Mouse (Mus musculus) adrenal gland, postnatal 14 days (tissue): ENCODE measurements at regions not wholly inside any gene's neighbourhood (a gene's known extent, or its start where the extent isn't known, plus 50 kb on each side); places are given as distances from the start of the nearest gene placed in this dataset.

ENCODE experiments used
- DNase-seq: peaks from one replicate; pipeline ENCODE4 v3.0.0; 2021; ENCODE audit warnings: mixed read lengths

DNA sequence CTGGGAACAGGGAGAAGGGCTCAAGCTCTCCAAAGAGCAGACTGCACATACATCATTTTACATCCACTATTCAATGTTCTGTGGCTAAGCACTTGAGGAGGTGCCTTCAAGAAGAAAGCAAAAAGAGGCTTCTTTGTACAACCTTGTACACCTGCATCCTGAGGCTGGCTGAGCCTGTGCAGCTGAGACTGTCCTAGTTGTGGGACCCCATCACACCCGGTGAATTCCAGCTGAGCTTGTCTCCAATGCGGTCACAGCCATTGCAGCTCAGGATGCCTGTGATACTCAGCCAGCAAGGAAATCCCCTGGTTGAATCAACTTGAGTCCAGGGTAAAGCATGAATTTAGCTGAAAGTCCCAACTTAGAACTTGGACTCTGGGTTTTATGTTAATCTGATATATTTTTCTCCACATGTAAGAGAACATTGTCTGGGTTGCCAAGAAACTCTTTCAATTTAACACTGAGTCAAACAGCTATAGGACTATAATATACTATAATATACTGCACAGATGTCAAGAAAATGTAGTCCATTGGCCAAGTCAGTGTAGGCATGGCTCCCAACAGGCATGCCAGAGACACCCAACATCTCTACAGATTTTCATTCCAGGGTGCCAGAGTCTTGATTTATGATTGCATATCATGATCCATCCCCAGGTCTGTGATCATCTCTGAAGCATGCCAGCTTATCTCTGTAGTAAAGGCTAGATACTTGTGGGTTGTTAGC, 599.2 kb downstream of the Pard3 start:
- DNase-seq, result no peak

DNA sequence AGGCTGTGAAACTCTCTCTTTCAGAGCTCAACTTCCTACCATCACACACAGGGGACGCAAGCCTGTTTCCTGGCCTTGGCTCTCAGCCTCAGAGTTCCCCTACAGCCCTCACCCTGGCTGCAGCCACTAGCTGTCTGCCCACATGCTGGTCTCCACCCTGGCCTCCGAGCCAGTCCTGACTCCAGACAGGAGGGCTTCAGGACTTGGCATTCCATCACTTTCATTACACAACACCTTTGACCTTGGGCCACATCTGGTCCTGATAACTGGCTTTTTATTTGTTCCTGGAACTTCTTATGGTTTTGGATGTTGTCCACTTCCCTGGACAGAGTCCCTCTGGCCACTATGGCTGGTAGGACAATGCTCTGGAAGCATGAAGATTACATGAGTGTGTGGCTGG, 602.9 kb downstream of the Pard3 start:
- peak; percentile 6 for DNase-seq

DNA sequence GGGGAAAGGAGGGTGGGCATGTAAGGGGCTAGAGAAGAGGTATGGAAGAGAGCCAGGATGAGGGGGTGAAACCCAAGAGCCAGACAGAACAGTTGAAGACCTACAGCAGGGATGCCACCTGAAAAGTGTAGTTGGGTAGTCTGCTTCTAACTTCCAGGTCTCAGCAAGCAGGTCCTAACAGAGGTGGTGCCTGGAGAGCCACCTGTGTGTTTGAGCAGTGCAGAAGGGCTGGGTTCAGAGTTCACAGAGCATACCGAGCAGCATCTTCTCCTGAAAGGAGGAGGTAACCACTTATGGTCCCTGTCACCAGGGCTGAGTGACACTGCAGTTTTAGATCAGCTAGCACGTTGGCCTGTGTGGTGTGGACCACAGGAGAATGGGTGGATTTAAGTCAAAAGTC, 605.3 kb downstream of the Pard3 start:
- no peak for DNase-seq

- no peak for DNase-seq
Observed at GRCm38 (mm10) chr8:127674063-127674462, 610.4 kb downstream of the Pard3 start.

DNA sequence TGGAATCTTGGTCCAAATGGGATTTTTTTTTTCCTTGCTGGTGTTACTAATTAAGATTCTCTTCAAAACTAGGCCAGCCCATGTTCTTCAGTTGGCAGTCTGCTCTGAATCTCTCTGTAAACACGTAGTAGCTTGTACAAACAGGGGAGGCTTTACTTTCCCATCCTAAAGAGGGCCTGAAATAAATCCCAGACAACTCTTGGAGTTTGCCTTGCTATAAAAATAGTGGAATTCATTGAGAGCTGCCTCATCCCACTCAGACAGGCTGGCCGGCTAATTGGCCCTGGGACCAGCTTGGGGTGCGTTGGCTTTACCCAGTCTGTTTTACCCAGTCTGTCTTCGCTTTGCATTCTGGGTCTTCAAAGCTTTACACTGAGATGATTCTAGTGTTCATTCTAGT, 611.7 kb downstream of the Pard3 start:
- DNase-seq, result no peak

- no peak for DNase-seq
Observed at GRCm38 (mm10) chr8:127680205-127680604, 616.5 kb downstream of the Pard3 start.

DNA sequence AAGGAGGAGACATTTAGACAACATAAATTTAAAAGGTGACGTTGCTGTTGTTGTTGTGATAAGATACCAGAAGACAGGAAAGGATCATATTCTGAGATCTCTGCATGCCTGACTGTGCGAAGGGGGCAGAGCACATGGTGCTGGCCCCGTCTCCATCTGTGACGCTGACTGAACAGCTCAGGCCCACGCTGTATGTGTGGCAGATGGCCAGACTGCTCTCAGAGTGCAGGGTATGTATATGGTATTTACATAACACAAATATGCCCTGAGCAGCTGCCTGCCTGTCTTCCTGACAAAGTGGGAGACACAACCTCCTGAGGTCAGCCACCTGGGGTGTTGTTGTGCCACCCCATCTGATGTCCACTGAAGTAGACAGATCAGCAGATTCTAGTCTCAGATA, 620.5 kb downstream of the Pard3 start:
- DNase-seq, result no peak

DNA sequence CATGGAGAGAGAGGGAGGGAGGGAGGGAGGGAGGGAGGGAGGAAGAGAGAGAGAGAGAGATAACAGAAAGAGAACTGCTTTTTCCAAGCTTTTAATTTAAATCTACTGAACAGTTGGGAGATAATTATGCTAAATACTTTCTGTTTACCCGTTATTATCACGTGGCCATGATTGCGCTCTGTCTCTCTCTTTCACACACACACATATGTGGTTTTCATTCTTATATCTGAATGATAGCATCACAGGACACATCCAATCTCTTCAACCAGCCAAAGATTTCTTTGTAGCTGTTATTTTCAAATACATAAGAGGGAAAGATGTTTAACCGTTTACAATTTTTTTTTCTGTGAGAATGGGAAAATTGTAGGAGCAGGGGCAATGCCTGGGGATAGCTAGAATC, 627.1 kb downstream of the Pard3 start:
- DNase-seq, result no peak

DNA sequence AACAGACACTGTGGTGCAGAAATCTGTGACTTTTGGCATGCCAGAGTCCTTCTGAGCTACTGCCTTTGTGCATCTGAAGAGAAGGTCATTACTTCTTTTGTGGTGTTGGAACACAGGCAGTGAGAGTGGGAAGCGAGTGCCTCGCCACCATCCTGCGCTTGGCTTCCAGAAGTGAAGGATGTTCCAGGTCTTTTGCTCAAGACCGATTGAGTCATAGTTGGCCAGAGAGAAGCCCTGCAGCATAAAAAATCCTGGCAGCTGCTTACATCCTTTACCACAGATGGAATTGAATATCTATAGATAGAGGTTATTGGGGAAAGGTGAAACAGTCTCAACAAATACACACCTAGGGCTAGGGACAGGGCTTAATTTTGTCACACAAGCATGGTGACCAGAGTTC, 634.7 kb downstream of the Pard3 start:
- peak; percentile 37 for DNase-seq

- no peak for DNase-seq
Observed at GRCm38 (mm10) chr8:127704406-127704805, 640.7 kb downstream of the Pard3 start.

GRCm38 (mm10) chr8:127706051-127706835, 642.5 kb downstream of the Pard3 start:
- DNase-seq, result no peak

GRCm38 (mm10) chr8:127709439-127709838, 645.7 kb downstream of the Pard3 start:
- DNase-seq, result no peak

GRCm38 (mm10) chr8:127715097-127715496, 643.3 kb upstream of the Nrp1 start:
- DNase-seq, result no peak

GRCm38 (mm10) chr8:127717969-127718368, 640.4 kb upstream of the Nrp1 start:
- DNase-seq, result no peak

DNA sequence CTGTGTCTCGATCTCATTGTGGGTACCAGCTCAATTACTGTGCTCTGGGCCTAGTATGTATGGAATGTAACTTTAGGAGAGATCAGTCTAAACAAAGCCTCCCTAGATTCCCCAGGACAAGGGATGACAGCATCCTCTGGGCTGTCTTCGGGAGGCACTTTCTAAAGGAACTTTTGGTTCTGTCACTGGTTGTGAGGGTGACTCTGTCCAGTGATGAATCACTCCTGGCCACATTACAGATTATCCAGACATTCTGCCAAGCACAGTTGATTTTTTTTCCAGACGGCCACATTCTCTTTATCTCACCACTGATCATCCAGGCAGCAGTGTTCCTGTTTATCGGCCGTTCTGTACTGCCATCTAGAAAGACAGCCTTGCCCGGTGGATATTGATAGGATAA, 638.5 kb upstream of the Nrp1 start:
- DNase-seq, result peak; percentile 14

DNA sequence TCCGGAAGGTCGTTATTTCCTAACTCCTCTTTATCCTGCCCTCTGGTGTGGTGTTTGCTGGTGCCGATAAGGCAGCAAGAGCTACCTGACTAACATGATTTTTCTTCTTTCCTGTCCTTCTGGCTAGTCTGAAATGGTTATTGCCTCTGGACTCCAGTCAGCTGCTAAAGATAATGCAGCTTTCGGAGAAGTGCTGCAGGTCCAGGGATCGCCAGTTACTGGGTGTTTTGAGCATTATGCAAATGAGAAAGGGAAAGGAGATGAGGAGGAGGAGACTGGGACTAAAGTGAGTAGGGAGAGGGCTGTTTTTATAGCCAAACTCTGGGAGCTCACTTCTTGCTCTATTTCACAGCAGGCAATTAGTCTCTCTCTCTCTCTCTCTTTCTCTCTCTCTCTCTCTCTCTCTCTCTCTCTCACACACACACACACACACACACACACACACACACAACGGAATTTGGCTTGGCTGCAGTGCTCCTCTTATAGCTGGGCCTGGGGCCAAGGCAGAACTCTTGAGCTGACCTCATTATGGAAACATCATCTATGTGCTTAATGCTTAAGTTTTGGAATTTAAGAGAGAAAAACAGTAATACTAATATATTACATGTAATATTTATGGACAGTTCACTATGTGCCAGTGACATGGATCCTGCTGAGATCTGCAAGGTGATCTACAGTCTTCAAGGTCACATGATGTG, 637.7 kb upstream of the Nrp1 start:
- DNase-seq, result no peak

- DNase-seq, result no peak
Observed at GRCm38 (mm10) chr8:127721624-127722023, 636.8 kb upstream of the Nrp1 start.

DNA sequence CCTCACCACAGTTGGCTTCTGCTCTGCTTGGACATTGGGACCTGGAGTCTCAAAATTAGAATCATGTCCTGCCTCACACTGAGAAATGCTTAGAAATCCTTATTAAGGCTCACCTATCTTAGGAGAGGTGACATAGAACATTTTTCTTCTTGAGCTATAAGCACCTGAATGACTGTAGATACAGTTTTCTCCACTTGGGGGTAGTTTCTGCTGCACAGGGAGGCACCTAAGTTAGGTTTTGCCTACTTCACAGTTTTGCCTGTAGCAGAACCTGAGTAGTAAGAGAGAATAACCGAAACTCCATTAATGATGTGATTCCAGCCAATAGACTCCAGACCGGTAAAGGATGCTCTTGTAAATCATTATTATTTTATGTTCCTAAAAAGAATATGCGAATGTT, 624.3 kb upstream of the Nrp1 start:
- no peak for DNase-seq

- DNase-seq, result no peak
Observed at GRCm38 (mm10) chr8:127742236-127742635, 616.2 kb upstream of the Nrp1 start.

GRCm38 (mm10) chr8:127745221-127745620, 613.2 kb upstream of the Nrp1 start:
- DNase-seq, result peak; percentile 70

DNA sequence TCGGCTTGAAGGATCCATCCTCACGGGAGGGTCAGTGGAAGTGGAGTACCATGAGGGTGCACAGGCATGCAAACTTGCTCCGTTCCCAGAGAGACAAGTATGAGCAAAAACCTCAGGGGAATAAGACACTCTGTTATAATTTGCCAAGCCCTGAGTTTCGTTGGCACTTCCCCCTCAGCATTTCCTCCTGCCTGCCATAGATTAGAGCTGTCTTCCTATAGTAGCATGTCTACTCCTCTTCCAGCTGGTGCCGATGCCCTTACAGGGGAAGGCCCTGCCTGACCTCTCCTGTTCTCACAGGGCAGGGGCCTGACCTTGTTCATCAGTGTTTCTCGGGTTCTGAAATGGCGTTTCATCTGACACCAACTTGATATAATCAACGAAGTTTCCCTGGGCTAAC, 611.9 kb upstream of the Nrp1 start:
- DNase-seq, result no peak

DNA sequence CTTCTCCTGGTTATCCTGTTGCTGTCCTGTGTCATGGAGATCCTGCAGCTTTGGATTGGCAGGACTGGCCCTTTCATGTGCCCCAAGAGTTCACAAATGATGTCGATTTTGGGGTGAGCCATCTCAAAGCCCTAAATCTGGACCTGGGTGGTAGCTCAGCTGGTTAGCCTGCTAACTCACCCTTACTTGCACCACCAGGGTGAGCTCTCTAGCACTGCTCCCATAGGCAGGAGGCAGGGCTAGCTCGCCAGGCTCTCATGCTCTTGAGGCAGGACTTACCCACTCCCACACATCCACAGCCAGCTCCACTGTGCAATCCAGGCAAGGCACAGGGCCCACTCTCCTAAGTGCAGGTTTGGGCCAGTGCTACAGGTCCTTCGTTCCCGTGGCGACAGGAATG, 605.5 kb upstream of the Nrp1 start:
- DNase-seq, result no peak
